Comparison of ENCODE assay signal across 16 mouse cellular contexts in genomic region chr12:88993788-88994187, GRCm38 (mm10).
"Had no signal": no experiment of that assay in that cellular context is flagged by ENCODE, and none has a peak within 500 bp of the region (broad histone marks: within the 10 kb centered on the region; RNA-seq: fewer than 3 reads in every experiment).

No protein-coding gene starts in this region.

- H3K4me3 ChIP-seq: midbrain, embryonic 10.5 days; midbrain, embryonic 12.5 days; myocyte; neural tube, embryonic 13.5 days; neural tube, embryonic 15.5 days; stomach, embryonic 15.5 days had no signal

- H3K27ac ChIP-seq: liver, embryonic 14.5 days; midbrain, embryonic 10.5 days; midbrain, embryonic 12.5 days; neural tube, embryonic 13.5 days; neural tube, embryonic 15.5 days; stomach, embryonic 15.5 days; stomach, postnatal 0 days had no signal

- DNase-seq: lung, adult 18-20 months; lung, embryonic 14.5 days; lung, postnatal 10 days; lung, postnatal 4 days; midbrain, embryonic 14.5 days; thymus, adult 2 months; thymus, postnatal 25 days; thymus, postnatal 4 days had no signal
